Mouse (Mus musculus) cortical plate, adult 2 months (tissue): ENCODE results near the gene Hist1h4i.

ENCODE experiments used
- CTCF ChIP-seq: fragments of 200-500 bp; IDR thresholded peaks from 2 replicates; pipeline ENCODE4 v1.5.1; 2011; ENCODE audit warnings: mild to moderate bottlenecking, control low read depth, low read length; ENCODE audit not compliant: insufficient read depth; ENCODE audit errors: extremely low read depth
- POLR2A ChIP-seq: fragments of 200-500 bp; IDR thresholded peaks from 2 replicates; pipeline ENCODE4 v1.6.1; 2011; ENCODE audit warnings: mild to moderate bottlenecking, low read length, control low read depth; ENCODE audit not compliant: insufficient read depth; ENCODE audit errors: extremely low read depth

DNA sequence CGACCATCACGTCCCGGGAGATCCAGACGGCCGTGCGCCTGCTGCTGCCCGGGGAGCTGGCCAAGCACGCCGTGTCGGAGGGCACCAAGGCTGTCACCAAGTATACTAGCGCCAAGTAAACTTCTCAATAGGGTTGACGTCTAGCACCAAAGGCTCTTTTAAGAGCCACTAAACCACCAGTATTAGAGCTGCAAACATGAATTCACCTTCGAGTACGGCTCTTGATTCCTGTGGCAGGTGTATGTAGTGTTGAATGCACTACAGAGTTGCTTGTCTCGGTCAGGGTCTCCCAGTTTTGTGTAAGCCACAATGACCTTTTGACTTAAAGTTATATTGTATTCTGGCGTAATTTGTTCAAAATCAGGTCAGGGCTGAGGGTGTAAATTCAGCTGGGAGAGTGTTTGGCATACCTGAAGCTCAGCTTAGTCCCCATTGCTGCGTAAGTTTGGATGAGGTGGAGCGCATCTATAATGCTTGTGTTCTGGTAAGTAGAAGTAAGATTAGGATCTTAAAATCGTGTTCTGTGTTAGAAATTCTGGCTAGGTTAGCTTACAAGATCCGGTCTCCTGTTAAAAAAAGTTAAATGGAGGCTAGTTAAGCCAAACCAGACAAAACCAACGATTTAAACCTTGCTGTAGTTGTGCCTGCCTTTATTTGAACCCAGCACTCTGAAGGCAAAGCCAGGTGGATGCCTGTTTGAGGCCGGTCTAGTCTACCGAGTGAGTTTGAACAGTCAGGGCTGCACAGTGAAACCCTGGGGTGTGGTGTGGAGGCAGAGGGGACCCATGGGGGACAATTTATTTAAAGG, 4.8 kb downstream of the Hist1h4i start:
- no peak for TF ChIP-seq CTCF
- no peak for TF ChIP-seq POLR2A
